Mouse (Mus musculus) C2C12 (cell line): ENCODE measurements around the gene Scn2a.

ENCODE experiments used
- CTCF ChIP-seq: IDR thresholded peaks from one replicate; pipeline ENCODE4 v1.5.1; 2011; ENCODE audit not compliant: control insufficient read depth, insufficient read depth, insufficient read length
- FOSL1 ChIP-seq: IDR thresholded peaks from one replicate; pipeline ENCODE4 v1.8.0; 2011; ENCODE audit warnings: mild to moderate bottlenecking, low read length; ENCODE audit not compliant: poor library complexity, insufficient read depth, severe bottlenecking
- MAX ChIP-seq: IDR thresholded peaks from one replicate; pipeline ENCODE4 v1.6.1; 2011; ENCODE audit warnings: mild to moderate bottlenecking, control low read depth
- MYOD1 ChIP-seq: IDR thresholded peaks from one replicate; pipeline ENCODE4 v1.6.1; 2011; ENCODE audit warnings: low read depth; ENCODE audit not compliant: control insufficient read depth, insufficient read length
- USF1 ChIP-seq: IDR thresholded peaks from one replicate; pipeline ENCODE4 v1.6.1; 2011; ENCODE audit warnings: low read depth, mild to moderate bottlenecking, control low read depth, moderate library complexity

DNA sequence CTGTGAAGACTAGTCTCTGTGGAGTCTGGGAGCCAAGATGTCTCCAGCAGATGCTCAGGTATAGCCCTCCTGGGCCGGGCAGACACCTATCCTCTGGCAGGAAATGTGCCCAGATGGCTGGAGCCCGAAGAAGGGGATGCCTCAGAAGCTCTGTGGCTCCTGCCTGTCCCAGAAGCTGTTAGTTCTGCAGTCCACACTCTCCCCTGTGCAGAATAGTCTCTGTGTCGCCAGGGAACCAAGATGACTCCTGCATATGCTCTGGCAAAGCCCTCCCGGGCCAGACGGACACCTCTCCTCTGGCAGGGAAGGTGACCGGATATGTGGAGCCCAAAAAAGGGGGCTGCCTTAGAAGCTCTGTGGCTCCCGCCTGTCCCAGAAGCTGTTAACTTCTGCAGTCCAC is 32.1 kb downstream of the Scn2a start:
- TF ChIP-seq CTCF = no peak
- no peak for TF ChIP-seq MAX
- no peak for TF ChIP-seq MYOD1
- TF ChIP-seq USF1 = no peak
- no peak for TF ChIP-seq FOSL1
